Mouse (Mus musculus) cerebellum, adult 2 months (tissue): Measurements from ENCODE around the gene Tenm3. TPM values are rescaled to one million over a fixed set of nuclear protein-coding genes. Genes with fewer than 3 reads are reported as not detected.

ENCODE experiments used
- DNase-seq, 2 experiments: peaks; one replicate each; pipeline ENCODE4 v3.0.0; 2021
- H3K27ac ChIP-seq: fragments of 200-500 bp; 2 replicates; pipeline ENCODE4 v1.5.1; 2012; ENCODE audit warnings: low read length, control low read depth, inconsistent platforms; ENCODE audit not compliant: insufficient read depth
- H3K27me3 ChIP-seq: fragments of 200-500 bp; 2 replicates; pipeline ENCODE4 v1.6.1; 2012; ENCODE audit warnings: inconsistent platforms, mild to moderate bottlenecking, low read length, moderate library complexity; ENCODE audit not compliant: control insufficient read depth, insufficient read depth
- H3K4me1 ChIP-seq: fragments of 200-500 bp; 2 replicates; pipeline ENCODE4 v1.6.1; 2011; ENCODE audit warnings: low read length; ENCODE audit not compliant: control insufficient read depth, insufficient read depth
- H3K4me3 ChIP-seq: fragments of 200-500 bp; replicated peaks from 2 replicates; pipeline ENCODE3; 2011; ENCODE audit warnings: mild to moderate bottlenecking, low read depth, low read length, control low read depth; ENCODE audit not compliant: insufficient read depth
- CTCF ChIP-seq: fragments of 200-500 bp; IDR thresholded peaks from 2 replicates; pipeline ENCODE4 v1.5.1; 2011; ENCODE audit warnings: low read depth, mild to moderate bottlenecking, control low read depth, low read length, moderate library complexity, borderline replicate concordance; ENCODE audit not compliant: insufficient read depth
- POLR2A ChIP-seq: fragments of 200-500 bp; IDR thresholded peaks from 2 replicates; pipeline ENCODE4 v1.6.1; 2011; ENCODE audit warnings: low read length, control low read depth, borderline replicate concordance; ENCODE audit not compliant: insufficient read depth
- WGBS: fragments of 180-500 bp; shearing (Covaris S2); methylation state at CpG from one replicate; pipeline ENCODE4 v1.1.7; 2018; 5-methylcytosine and 5-hydroxymethylcytosine counted together
- polyA plus RNA-seq: library from polyadenylated mRNA; depleted of rRNA; stranded (reverse); fragments of >200 nt; gene quantifications from 2 replicates; pipeline ENCODE4 v1.2.3, GENCODE M21; 2012

Tenm3 gene
- polyA plus RNA-seq, 1 experiment: 6.2 TPM

DNA sequence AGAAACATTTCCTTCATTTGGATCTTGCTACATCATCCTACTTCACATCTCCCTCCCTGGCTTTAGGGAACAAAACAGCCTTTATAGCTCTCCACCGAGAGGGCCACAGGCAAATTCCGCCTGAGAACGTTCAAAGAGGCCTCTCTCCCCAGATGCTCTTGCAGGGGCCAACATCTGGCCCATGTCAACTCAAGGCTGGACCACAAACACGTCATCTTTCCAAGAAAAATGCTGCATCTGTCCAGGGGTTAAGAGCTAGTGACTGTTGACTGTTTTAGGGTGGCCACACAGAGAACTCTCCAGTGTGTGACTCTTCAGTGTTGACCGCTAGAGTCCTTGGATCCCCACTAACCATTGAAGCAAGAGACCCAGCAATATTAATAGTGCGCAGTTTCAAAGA is 139.3 kb downstream of the Tenm3 start:
- no peaks in the 10 kb centered on the region for H3K27me3 ChIP-seq
- H3K27ac ChIP-seq: no peak overlapping the region
- H3K4me1 ChIP-seq: no peaks in the 10 kb centered on the region
- TF ChIP-seq CTCF (no peak), POLR2A (no peak)
- no peak for DNase-seq
- H3K4me3 ChIP-seq: no peak overlapping the region
- WGBS: 87% methylated on average over 6 of the region's 6 CpGs

DNA sequence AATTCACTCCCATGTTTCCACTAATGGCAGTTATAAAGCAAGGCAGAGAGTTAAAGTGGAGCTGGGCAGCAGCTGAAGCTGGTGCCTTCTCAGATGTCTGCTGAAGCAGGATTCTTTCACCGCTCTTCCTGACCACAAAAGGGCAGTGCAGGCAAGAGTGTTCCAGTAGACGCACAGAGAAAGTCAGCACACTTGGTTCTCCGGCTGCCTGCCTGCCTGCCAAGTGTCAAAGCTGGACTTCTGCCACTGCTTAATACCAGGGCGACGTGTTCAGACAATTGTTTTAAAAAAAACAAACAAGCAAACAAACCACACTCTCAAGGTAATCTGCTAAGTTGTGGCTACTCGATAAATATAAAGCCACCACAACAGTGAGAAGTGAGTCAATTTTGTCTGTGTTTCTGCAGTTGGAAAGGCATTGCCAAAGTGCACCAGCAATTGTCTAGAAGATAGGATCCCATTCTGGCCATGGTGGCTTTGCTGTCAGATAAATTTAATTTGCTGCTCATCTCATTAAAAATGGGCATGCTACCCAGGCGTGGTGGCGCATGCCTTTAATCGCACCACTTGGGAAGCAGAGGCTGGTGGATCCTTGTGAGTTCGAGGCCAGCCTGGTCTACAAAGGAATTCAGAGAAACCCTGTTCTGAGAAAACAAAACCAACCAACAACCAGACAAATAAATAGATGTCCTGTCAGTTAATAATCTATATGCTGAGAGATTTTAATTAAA is 152.9 kb downstream of the Tenm3 start:
- TF ChIP-seq CTCF (no peak), POLR2A (no peak)
- Histone ChIP-seq H3K27ac (no peak overlapping the region), H3K4me3 (no peak overlapping the region), H3K4me1 (no peaks in the 10 kb centered on the region), H3K27me3 (no peaks in the 10 kb centered on the region; the same call in 1 of the 2 replicates)
- 10% methylated on average over 10 of the region's 10 CpGs for WGBS
- DNase-seq: no peak

DNA sequence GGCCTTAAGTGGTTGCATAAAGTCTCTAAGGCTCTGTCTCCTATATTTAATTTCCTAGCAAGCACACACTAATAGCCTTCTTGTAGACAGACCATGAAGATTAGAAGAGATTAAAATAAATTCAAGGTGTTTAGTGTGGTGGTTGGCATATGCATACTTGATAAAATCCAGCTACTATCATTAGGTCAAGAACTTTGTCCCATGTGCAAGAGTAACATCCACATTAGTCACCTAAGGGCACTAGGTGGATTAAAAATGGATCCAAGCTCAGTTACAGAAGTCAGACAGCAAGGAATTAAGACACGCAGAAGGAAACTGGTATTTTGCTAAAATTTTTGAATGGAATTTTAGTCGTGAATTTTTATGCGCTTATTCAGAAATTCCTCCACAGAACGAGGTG is 155.0 kb downstream of the Tenm3 start:
- no peaks in the 10 kb centered on the region for H3K4me1 ChIP-seq
- no peak for TF ChIP-seq CTCF
- no peak for TF ChIP-seq POLR2A
- H3K4me3 ChIP-seq: no peak overlapping the region
- 91% methylated on average over 4 of the region's 4 CpGs for WGBS
- no peak for DNase-seq
- H3K27ac ChIP-seq: no peak overlapping the region
- no peaks in the 10 kb centered on the region; the same call in 1 of the 2 replicates for H3K27me3 ChIP-seq

DNA sequence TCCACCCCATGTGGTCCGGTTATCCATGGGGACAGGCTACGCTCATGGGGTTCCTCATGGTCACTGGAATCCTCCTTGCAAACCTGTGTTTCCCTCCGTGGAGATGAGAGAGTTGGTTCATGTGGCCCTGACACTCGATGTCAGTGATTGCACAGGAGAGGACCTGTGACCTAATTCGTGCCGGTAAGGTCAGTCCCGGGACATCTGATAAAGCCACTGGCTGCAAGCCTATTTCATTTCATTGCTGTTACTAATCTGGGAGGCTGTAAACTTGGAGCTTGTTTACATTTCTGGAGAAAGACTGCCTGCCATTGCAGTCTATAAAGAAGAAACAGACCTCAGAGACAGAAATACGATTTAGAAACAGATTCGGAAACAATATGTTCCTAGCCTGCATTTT is 155.6 kb downstream of the Tenm3 start:
- Histone ChIP-seq H3K27ac (no peak overlapping the region), H3K4me1 (no peaks in the 10 kb centered on the region), H3K27me3 (no peaks in the 10 kb centered on the region; the same call in 1 of the 2 replicates), H3K4me3 (no peak overlapping the region)
- no peak for TF ChIP-seq POLR2A
- no peak for TF ChIP-seq CTCF
- DNase-seq: no peak
- whole genome bisulfite sequencing: 83% methylated on average over 9 of the region's 9 CpGs

DNA sequence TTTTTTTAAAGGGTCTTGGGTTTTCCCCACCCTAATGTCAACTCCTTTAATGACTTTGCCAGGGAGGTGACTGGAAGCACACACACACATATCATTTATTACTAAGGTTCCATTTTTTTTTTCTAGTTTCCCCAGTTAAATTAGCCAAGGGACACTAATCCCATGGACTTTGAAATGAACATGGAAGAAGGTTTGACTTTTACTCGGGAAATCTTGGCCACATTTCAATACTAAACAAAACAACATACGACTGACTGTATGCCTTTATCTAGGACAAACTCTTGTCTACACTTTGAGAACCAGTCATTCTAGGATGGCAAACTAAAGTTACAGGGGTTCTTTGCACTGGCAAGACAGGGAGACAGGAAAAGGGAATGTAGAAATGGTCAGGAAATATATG is 170.3 kb downstream of the Tenm3 start:
- Histone ChIP-seq H3K4me3 (no peak overlapping the region), H3K27me3 (no peaks in the 10 kb centered on the region), H3K4me1 (no peaks in the 10 kb centered on the region), H3K27ac (no peak overlapping the region)
- no peak for TF ChIP-seq POLR2A
- TF ChIP-seq CTCF: no peak
- no peak for DNase-seq
- WGBS: 71% methylated on average over 2 of the region's 2 CpGs

DNA sequence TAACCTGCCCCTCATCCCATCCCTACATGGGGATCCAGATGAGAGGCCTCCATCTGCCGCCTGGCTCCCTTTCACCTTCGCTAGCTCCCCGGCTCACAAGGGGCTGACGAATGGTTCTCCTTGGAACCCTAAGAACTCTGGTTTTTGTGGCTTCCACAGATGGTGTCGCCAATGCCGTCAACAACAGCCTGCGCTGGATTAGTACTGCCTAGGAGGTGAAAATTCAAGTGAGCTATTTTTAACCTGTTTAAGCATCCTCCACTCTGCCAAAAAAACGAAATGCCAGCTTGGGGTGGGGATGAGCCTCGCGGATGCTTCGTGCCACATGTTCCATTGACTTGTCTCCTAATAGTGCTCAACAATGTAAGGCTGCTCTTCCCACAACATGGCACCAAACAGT is 171.3 kb downstream of the Tenm3 start:
- H3K4me1 ChIP-seq: no peaks in the 10 kb centered on the region
- no peak for TF ChIP-seq POLR2A
- TF ChIP-seq CTCF: no peak

DNA sequence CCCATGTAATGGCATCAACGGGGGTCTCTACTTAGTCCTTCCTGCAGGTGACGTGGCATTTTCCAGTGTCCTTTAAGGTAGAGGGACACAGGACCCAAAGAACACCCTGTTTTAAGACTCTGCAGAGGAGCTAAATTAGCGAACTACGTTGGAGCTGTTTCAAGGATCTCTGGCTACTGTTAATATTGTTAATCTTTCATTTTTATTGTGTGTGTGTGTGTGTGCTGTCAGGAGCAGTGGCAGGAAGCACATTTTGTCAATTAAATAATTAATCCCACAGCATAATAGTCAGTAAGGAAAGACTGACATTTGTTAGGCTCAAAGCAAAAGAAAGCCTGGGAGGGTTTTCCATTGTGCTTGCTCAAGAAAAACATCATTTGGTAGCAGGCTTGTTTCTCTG is 172.4 kb downstream of the Tenm3 start:
- 85% methylated on average over 4 of the region's 4 CpGs for WGBS
- Histone ChIP-seq H3K4me3 (no peak overlapping the region), H3K27ac (no peak overlapping the region), H3K4me1 (no peaks in the 10 kb centered on the region), H3K27me3 (no peaks in the 10 kb centered on the region; the same call in 1 of the 2 replicates)
- no peak for DNase-seq
- TF ChIP-seq POLR2A: no peak
- no peak for TF ChIP-seq CTCF

More for the DNA sequence above, 171.3 kb downstream of the Tenm3 start:
- Histone ChIP-seq H3K27me3 (no peaks in the 10 kb centered on the region), H3K4me3 (no peak overlapping the region), H3K27ac (no peak overlapping the region)
- WGBS: 80% methylated on average over 11 of the region's 11 CpGs
- DNase-seq: no peak

DNA sequence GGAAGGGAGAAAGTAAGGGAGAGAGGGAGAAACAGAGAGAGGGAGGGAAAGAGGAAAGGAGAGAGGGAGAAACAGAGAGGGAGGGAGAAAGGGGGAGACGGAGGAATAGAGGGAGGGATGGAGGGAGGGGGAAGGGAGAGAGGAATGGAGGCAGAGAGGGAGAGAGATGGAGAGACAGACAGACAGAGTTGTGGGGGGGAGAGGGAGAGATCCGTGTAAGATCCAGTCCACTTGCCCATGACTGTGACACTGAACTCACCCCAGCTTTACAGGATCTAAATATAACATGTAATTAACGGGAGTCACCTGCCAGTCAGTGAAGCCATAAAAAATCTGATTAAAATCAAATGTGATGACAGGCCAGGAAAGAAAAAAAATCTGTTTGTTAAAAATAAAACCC is 172.9 kb downstream of the Tenm3 start:
- 55% methylated on average over 3 of the region's 3 CpGs for WGBS
- Histone ChIP-seq H3K4me1 (no peaks in the 10 kb centered on the region), H3K4me3 (no peak overlapping the region), H3K27me3 (no peaks in the 10 kb centered on the region; the same call in 1 of the 2 replicates), H3K27ac (no peak overlapping the region)
- TF ChIP-seq POLR2A: no peak
- TF ChIP-seq CTCF: no peak
- no peak for DNase-seq
